Mouse (Mus musculus): ENCODE data around the gene BC003965. TPM values are rescaled to one million over a fixed set of nuclear protein-coding genes. Genes with fewer than 3 reads are reported as not detected.
A peak's percentile ranks its signal among the peaks of the same experiment; 100 is the strongest.
"Not testable (repeated sequence)": the region's sequence is repeated elsewhere in the genome, so short reads cannot be mapped to it uniquely, and the experiment has no call there.

Gene BC003965
- polyA plus RNA-seq, 1 experiment from 2014 or later = 14.8 TPM

DNA sequence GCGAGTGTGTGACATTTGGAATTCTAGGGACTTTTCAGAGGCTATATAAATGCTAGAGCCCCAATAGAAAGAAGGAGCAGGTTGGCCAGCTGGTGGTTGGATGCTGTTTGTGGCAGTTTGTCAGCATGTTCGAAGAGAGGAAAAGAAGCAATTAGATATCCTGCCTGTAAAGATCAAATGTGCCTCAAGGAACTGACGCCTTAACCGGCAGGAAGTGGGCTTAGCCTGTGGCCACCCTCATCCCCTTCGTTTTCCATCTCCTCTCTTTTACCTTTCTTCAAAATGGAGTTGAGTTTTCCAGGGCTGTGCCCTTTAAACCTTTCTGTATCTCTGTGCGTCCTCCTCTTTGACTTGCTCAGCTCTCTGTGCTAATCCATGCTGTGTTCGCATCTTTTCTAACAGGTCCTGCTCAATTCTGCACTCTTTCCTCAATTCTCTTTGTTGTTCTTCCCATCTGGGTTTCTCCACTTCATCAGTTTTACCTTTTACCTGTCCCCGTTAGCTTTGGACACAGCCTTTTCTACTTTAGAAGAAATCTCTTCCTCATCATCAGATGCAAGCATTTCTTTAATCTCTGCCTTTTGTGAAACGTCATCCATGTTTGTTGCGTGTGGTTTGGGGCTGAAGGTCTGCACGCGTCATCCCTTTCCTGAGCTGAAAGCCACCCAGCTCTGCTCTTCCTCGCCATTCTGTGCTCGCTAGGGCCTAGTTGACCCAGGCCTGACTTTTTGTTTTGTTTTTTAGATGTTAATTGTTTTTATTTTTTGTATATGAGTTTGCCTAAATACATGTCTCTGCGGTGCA, 35.3 kb downstream of the BC003965 start:
- DNase-seq (ENCODE audit: low read depth, low spot score) (no peak), ATAC-seq (no peak)
- no peak for TF ChIP-seq CTCF (IDR thresholded peaks at IDR 0.05)
- CTCF ChIA-PET = no interaction called here
- in situ Hi-C loops (cut with MboI; ENCODE audit: low pct_unique_long_range_greater_than_20kb) = no loop called here
- H3K27me3 ChIP-seq = no peaks in the 10 kb centered on the region
- POLR2A ChIA-PET = no interaction called here

DNA sequence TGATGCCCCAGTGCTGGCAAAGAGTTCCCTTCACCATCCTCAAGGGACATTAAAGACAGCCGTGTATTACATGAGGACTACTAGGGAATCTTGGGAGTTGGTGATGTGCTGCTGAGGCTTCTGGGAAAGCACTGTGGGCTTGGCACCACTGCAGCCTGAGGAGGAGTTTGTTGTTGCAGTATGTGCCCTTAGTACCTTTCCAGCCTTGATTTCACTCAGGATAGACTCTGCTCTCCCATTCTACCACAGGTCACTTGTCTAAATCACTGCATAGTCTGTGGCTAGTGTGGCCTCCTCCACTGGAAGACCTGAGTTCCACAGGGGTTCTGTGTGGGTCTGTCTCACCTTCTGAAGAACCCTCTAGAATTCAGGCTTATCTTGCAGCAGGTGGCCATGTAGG, 36.4 kb downstream of the BC003965 start:
- no peak for TF ChIP-seq CTCF (IDR thresholded peaks at IDR 0.05)
- POLR2A ChIA-PET = no interaction called here
- no peaks in the 10 kb centered on the region for H3K27me3 ChIP-seq
- no peak for DNase-seq (ENCODE audit: low read depth, low spot score)
- in situ Hi-C loops (cut with MboI; ENCODE audit: low pct_unique_long_range_greater_than_20kb) = no loop called here
- CTCF ChIA-PET = interaction anchor here (1.1 kb wide), 1 partner anchor 205 kb away, joined by 3 read pairs; the partner anchor contains the start of gene Cramp1l
- ATAC-seq = no peak

DNA sequence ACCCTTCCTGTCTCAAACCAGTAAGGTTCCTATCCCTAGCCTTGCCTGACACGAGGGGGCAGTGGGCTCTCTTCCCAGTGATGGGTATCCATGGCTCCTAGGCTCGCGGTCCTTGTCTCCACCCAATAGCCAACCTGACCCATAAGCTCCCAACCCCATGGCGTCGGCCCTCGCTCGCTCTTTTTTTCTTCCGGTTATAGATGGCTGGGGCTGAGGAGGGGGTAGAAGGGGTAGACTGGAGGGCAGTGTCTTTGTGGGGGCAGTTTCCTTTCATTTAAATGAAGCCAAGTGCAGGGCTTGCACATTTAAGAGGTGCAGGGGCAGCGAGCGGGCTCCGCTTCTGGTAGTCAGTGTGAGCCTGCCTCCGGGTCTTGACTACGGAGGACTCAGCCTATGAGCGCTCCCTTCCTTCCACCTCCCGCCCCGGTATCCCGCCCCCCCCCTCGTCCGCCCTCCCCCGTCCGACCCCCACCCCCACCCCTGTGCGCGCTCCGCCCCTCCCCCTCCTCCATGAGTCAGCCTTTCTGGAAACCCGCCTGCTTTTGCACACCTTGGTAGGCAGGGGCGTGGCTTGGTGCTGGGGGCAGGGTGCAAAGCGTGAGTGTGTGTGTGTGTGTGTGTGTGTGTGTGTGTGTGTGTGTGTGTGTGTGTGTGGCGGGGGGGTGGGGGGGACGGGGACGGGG, 37.6 kb downstream of the BC003965 start:
- TF ChIP-seq CTCF (IDR thresholded peaks at IDR 0.05) = no peak
- DNase-seq (ENCODE audit: low read depth, low spot score) (no peak), ATAC-seq (peak; percentile 15)
- ChIA-PET POLR2A (no interaction called here), CTCF (interaction anchor here (1.1 kb wide), 1 partner anchor 207 kb away, joined by 3 read pairs; the partner anchor contains the start of gene Cramp1l)
- in situ Hi-C loops (cut with MboI; ENCODE audit: low pct_unique_long_range_greater_than_20kb) = no loop called here
- H3K27me3 ChIP-seq = no peaks in the 10 kb centered on the region

DNA sequence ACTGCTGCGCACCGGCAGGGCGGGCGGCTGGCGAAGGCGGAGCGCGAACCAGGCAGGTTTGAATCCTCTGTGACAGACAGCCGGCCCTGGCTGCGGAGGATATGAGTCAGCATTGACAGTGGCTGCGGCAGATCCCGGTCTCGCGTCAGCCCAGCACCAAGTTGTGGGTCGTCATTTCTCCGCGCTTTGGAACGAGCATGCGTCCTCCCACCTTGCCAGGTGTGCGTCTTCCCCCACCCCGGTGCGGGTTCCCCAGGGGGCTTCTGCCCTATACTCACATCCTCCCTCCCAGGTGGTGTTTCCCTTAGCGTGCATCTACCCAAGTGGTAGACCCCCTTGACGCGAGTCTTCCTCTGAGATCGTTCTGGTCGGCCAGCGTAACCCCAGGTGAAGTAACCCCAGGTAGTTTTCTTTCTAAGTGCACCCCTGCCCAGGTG, 38.2 kb downstream of the BC003965 start:
- CTCF ChIA-PET; DNase-seq (ENCODE audit: low read depth, low spot score); POLR2A ChIA-PET; in situ Hi-C loops (cut with MboI; ENCODE audit: low pct_unique_long_range_greater_than_20kb); H3K27me3 ChIP-seq: not testable (repeated sequence)
- ATAC-seq = peak; percentile 48

DNA sequence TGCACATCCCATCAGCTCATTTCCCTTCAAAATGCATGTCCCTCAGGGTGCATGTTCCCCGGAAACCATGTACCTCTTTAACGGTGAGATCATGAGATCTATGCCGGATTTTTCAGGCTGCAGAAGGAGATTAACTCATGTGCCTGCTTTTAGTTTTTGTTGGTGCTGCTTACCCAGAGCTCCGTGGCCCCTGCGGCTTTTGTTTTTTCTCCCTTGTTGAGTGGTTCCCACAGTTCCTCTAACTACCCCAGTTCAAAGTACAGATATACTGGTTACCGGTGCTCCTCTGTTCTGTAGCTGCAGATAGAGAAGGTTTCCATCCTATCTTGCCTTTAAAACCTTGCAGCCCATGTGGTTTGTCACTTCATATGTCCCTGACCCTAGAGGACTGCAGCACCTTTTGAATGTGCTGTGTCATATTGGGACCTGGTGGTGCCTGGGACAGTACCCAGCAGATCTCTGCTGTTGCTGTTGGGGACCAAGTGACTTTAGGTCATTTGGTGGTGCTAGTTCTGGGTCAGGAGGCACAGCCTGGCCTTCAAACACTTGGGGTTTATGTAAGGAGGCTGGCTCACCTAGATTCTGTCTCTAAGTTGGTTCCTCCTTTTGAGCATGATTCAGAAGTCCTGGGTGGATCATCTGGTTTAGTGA, 38.7 kb downstream of the BC003965 start:
- no peaks in the 10 kb centered on the region for H3K27me3 ChIP-seq
- ChIA-PET CTCF (no interaction called here), POLR2A (no interaction called here)
- no peak for TF ChIP-seq CTCF (IDR thresholded peaks at IDR 0.05)
- in situ Hi-C loops (cut with MboI; ENCODE audit: low pct_unique_long_range_greater_than_20kb) = no loop called here
- DNase-seq (ENCODE audit: low read depth, low spot score) (no peak), ATAC-seq (no peak)

DNA sequence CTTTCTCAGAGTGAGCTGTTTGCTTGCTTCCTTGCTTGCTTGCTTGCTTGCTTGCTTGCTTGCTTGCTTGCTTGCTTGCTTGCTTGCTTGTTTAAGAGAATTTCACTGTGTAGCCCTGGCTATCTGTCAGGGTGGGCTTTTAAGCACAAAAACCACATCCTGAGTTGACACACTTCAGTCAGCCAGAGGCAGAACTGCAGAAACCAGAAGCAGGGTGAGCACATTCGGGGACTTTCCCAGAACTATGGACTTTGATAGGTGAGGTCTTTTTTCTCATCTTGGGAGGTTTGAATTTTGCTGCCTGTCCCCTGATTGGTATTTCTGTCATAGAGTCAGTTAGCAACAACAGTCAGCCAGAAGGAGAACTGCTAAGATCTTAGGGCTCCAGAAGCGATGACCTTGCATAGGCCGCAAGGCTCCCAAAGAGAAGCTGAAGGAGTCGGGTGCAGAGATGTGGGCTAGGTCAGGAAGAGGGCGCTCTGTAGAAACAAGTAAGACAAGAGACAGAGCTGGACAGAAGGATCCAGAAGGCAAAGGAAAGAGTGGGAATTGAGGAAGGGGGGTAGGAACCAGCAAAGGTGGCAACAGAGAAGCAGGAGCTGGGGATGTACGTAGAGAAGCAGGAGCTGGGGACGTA, 40.4 kb downstream of the BC003965 start:
- no peaks in the 10 kb centered on the region for H3K27me3 ChIP-seq
- TF ChIP-seq CTCF (IDR thresholded peaks at IDR 0.05) = no peak
- ChIA-PET CTCF (interaction anchor here (1.4 kb wide), 1 partner anchor 47 kb away, joined by 3 read pairs; no protein-coding TSS in a partner anchor), POLR2A (interaction anchor here (0.8 kb wide), 1 partner anchor 48 kb away, joined by 3 read pairs; no protein-coding TSS in a partner anchor)
- ATAC-seq (no peak), DNase-seq (ENCODE audit: low read depth, low spot score) (no peak)
- in situ Hi-C loops (cut with MboI; ENCODE audit: low pct_unique_long_range_greater_than_20kb) = no loop called here

DNA sequence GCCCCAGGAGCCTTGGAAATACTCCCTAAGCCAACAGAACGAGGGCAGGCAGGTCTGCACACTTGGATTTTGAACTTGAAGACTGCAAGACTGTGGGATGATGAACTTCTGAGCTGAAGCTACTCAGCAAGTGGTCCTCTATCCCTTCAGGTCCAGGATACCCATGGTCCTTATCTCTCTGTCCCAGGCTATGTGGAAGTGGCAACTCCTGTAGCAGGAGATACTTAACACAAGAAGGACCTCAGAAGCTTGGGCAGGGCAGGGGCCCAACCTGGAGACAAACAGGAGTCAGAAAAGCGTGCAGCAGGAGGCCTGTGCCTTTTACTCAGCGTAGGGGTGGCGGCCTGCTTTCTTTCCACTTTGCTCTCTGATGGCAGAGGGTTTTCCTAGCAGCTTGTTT, 41.3 kb downstream of the BC003965 start:
- POLR2A ChIA-PET = no interaction called here
- ATAC-seq (no peak), DNase-seq (ENCODE audit: low read depth, low spot score) (no peak)
- no peak for TF ChIP-seq CTCF (IDR thresholded peaks at IDR 0.05)
- CTCF ChIA-PET = interaction anchor here (1.4 kb wide), 1 partner anchor 46 kb away, joined by 3 read pairs; no protein-coding TSS in a partner anchor
- in situ Hi-C loops (cut with MboI; ENCODE audit: low pct_unique_long_range_greater_than_20kb) = no loop called here
- H3K27me3 ChIP-seq = no peaks in the 10 kb centered on the region

DNA sequence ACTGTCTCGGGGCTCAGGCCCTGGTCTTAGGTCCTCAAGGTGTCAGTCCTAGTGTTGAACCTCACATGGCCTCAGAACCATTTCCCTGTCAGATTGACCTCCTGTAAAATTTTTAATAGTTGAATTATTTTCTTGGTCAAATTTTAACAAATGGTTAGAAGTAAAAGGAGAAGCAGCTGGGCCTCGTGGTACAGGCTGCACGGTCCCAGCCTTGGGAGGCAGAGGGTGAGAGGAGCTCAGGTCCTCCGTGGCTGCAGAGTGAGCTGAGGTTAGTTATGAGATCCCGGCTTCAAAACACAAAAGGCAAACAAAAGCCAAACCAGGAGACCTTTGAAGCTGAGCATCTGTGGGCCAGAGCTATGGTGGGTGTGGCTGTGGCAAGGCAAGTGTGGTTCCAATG, 43.6 kb downstream of the BC003965 start:
- ChIA-PET CTCF (no interaction called here), POLR2A (no interaction called here)
- no peak for ATAC-seq
- DNase-seq (ENCODE audit: low read depth, low spot score) = no peak
- TF ChIP-seq CTCF (IDR thresholded peaks at IDR 0.05) = no peak
- in situ Hi-C loops (cut with MboI; ENCODE audit: low pct_unique_long_range_greater_than_20kb) = no loop called here
- no peaks in the 10 kb centered on the region for H3K27me3 ChIP-seq

DNA sequence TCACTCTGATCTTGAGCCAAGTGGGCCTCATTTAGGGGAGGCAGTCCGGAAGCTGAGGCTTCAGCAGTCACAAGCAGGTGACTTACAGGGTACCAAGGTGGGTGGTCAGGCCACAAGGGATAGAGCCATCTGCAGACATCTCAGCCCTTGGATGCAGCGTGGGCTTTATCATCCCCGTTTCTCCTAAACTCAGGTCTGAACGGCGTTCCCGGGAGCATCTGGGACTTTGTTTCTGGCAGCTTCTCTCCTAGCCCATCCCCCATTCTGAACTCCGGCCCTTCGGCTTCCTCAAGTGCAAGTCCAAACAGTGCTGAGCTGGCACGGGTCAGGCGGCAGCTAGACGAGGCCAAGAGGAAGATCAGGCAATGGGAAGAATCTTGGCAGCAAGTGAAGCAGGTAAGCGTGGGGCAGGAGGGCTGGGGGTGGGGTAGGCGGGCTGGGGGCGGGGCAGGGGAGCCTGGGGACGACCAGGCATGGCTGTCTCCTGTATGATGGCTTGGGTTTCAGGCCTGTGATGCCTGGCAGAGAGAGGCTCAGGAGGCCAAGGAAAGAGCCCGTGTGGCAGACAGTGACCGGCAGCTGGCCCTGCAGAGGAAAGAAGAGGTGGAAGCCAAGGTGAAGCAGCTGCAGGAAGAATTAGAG, 45.8 kb downstream of the BC003965 start:
- CTCF ChIA-PET; DNase-seq (ENCODE audit: low read depth, low spot score); in situ Hi-C loops (cut with MboI; ENCODE audit: low pct_unique_long_range_greater_than_20kb); H3K27me3 ChIP-seq; ATAC-seq; POLR2A ChIA-PET: not testable (repeated sequence)

DNA sequence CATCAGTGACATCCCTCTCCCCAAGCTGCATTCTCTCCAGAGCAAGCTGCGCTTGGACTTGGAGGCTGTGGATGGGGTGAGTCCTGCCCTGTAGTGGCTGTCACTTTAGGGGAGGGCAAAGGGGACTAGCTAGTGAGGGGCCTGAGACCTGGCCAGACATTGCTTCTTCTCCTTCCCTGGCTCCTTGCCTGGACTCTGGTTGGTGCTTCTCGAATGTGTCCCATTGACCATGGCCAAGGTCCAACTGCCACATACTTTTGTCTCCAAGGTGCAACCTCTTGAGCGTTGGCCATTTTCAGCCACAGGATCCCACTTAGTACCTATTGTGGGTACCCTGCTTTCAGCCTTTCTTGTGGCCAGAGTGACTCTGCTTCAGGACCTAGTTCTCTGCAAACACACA, 46.3 kb downstream of the BC003965 start:
- ChIA-PET POLR2A (no interaction called here), CTCF (no interaction called here)
- DNase-seq (ENCODE audit: low read depth, low spot score) = no peak
- TF ChIP-seq CTCF (IDR thresholded peaks at IDR 0.05) = no peak
- no peak for ATAC-seq
- H3K27me3 ChIP-seq = no peaks in the 10 kb centered on the region
- in situ Hi-C loops (cut with MboI; ENCODE audit: low pct_unique_long_range_greater_than_20kb) = no loop called here

DNA sequence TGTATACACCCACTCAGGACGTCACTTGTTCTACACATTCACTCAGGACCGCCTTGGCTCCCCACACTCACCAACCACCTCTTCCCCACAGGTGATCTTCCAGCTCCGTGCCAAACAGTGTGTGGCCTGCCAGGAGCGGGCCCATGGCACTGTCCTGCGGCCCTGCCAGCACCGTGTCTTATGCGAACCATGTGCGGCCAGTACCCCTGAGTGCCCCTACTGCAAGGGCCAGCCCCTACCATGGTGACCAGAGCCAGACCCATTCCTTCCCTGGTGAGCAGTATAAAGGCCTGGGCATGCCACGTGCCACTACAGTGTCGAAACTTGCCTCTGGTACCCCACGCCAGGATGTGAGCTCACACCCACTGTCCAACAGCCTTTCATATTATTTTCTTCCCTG, 47.3 kb downstream of the BC003965 start:
- ATAC-seq; CTCF ChIA-PET; in situ Hi-C loops (cut with MboI; ENCODE audit: low pct_unique_long_range_greater_than_20kb); DNase-seq (ENCODE audit: low read depth, low spot score); H3K27me3 ChIP-seq: not testable (repeated sequence)
- POLR2A ChIA-PET = interaction anchor here (0.9 kb wide), 1 partner anchor 15 kb away, joined by 3 read pairs; no protein-coding TSS in a partner anchor

All from Patski (cell line).